Mouse (Mus musculus) kidney, postnatal 0 days (tissue): ENCODE measurements around the gene Cdhr4. TPM values are rescaled to one million over a fixed set of nuclear protein-coding genes. Genes with fewer than 3 reads are reported as not detected.

Experiments
- ATAC-seq: fragments of 200-750 bp; cut with Nextera tagmentation; replicated peaks from 2 replicates; pipeline ENCODE4 v1.8.0; 2017; ENCODE audit warnings: low read depth, moderate number of reproducible peaks, moderate TSS enrichment, moderate library complexity; ENCODE audit not compliant: low FRiP score
- DNase-seq: peaks from one replicate; pipeline ENCODE4 v3.0.0-alpha.2; 2016; ENCODE audit warnings: low spot score
- H3K27ac ChIP-seq: fragments of 300-500 bp; sonication (generic); 2 replicates; pipeline ENCODE4 v1.5.1; 2014; ENCODE audit warnings: mild to moderate bottlenecking
- H3K27me3 ChIP-seq: fragments of 300-500 bp; sonication (generic); 2 replicates; pipeline ENCODE4 v1.6.1; 2014; ENCODE audit warnings: low read length, mixed read lengths; ENCODE audit not compliant: insufficient read depth
- H3K36me3 ChIP-seq: fragments of 300-500 bp; sonication (generic); 2 replicates; pipeline ENCODE4 v1.6.1; 2014; ENCODE audit warnings: low read length, mixed read lengths; ENCODE audit not compliant: insufficient read depth
- H3K4me1 ChIP-seq: fragments of 300-500 bp; sonication (generic); replicated peaks from 2 replicates; pipeline ENCODE4 v1.6.1; 2014; ENCODE audit warnings: antibody characterized with exemption, low read length, mixed read lengths; ENCODE audit not compliant: insufficient read depth
- H3K4me2 ChIP-seq: fragments of 300-500 bp; sonication (generic); 2 replicates; pipeline ENCODE4 v1.6.1; 2014; ENCODE audit warnings: mild to moderate bottlenecking, low read length, moderate library complexity, mixed read lengths
- H3K4me3 ChIP-seq: fragments of 300-500 bp; sonication (generic); replicated peaks from 2 replicates; pipeline ENCODE4 v1.5.1; 2014; ENCODE audit warnings: low read depth, low read length
- H3K9ac ChIP-seq: fragments of 300-500 bp; sonication (generic); 2 replicates; pipeline ENCODE4 v1.6.1; 2014; ENCODE audit warnings: low read depth, low read length
- H3K9me3 ChIP-seq: fragments of 300-500 bp; sonication (generic); replicated peaks from 2 replicates; pipeline ENCODE4 v1.6.1; 2016; ENCODE audit warnings: low read length, inconsistent platforms, mixed read lengths
- CTCF ChIP-seq: IDR thresholded peaks from 2 replicates; pipeline ENCODE4 v1.5.1; 2016; ENCODE audit warnings: antibody characterized with exemption, low read depth, mild to moderate bottlenecking, moderate library complexity
- WGBS: fragments of 180-500 bp; shearing (Covaris S2); extraction: QIAGEN DNeasy Blood & Tissue Kit; methylation state at CpG from one replicate; pipeline ENCODE4 v1.1.7; 2014; 5-methylcytosine and 5-hydroxymethylcytosine counted together
- polyA plus RNA-seq: library from polyadenylated mRNA; unstranded; fragments of >200 nt; fragmentation: Nextera tagmentation; extraction: Ambion mirVana; gene quantifications from 2 replicates; pipeline ENCODE4 v1.2.1, GENCODE M21; 2015

The Cdhr4 gene
- polyA plus RNA-seq, 1 experiment from 2014 or later: 2.9 TPM

DNA sequence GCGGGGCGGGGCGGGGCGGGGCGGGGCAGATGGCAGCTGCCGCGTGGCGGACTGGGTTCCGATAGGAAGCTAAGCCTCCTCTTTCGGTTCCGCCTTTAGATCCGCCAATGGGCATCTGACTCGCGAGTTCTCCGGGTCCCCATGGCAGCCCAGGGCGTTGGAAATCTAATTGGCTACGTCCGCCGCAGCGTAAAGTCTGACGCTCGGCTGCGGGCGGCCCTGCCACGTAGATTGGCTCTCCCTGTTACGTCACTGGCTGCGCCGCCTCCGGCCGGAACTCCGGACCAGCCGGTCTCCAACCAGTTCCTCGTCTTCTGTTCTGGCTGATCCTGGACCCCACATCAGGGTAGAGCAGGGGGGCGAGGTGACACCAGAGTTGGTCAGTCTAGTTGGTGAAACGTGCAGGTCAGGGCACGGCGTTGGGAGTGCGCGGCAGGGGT is 56.7 kb downstream of the Cdhr4 start, which contains the start of gene Gmppb:
TSS of gene Gmppb (plus strand) at position 227 of the 440 bp plus-strand sequence.
- TF ChIP-seq CTCF: no peak
- H3K9ac ChIP-seq: peak within 1 kb of the TSS; percentile 65
- peak within 1 kb of the TSS; percentile 55 for H3K4me3 ChIP-seq
- H3K36me3 ChIP-seq: peaks cover 32% of the 10 kb centered on the region; the same call in 1 of the 2 replicates
- peaks cover 14% of the 10 kb centered on the region; the same call in 1 of the 2 replicates for H3K4me1 ChIP-seq
- H3K9me3 ChIP-seq: no peaks in the 10 kb centered on the region
- H3K4me2 ChIP-seq: peak within 1 kb of the TSS; percentile 81
- under 1% methylated on average over 39 of the region's 39 CpGs for WGBS
- ATAC-seq (peak; percentile 92), DNase-seq (peak; percentile 99)
- H3K27ac ChIP-seq: peak within 1 kb of the TSS; percentile 67
- H3K27me3 ChIP-seq: no peaks in the 10 kb centered on the region

Other genes with a start within 250 kb of the Cdhr4 start
- gene Rbm5, start 221.5 kb upstream of the Cdhr4 start, polyA plus RNA-seq: 108 and 113 TPM in 2 replicates
- gene Rbm6, start 119.3 kb upstream of the Cdhr4 start, polyA plus RNA-seq: 40.2 and 46.8 TPM in 2 replicates
- 11.1 and 12.7 TPM in 2 replicates for gene Mon1a, start 104.3 kb upstream of the Cdhr4 start, polyA plus RNA-seq
- gene Mst1r, start 85.6 kb upstream of the Cdhr4 start, polyA plus RNA-seq: 1.1 and 1.4 TPM in 2 replicates
- gene Actl11, start 64.0 kb upstream of the Cdhr4 start, polyA plus RNA-seq: not detected in 2 replicates
- 0.95 and 1.3 TPM in 2 replicates for gene Camkv, start 56.8 kb upstream of the Cdhr4 start, polyA plus RNA-seq
- 10.0 and 10.2 TPM in 2 replicates for gene Traip, start 42.4 kb upstream of the Cdhr4 start, polyA plus RNA-seq
- gene Uba7, start 17.0 kb upstream of the Cdhr4 start, polyA plus RNA-seq: 33.2 and 41.6 TPM in 2 replicates
- gene Gm20661, start 9.4 kb upstream of the Cdhr4 start, polyA plus RNA-seq: 1.3 and 2.0 TPM in 2 replicates
- 63.8 and 66.8 TPM in 2 replicates for gene Inka1, start 6.6 kb upstream of the Cdhr4 start, polyA plus RNA-seq
- 0.25 and 0.27 TPM in 2 replicates for gene Gm20662, start 3.9 kb downstream of the Cdhr4 start, polyA plus RNA-seq
- gene Ip6k1, start 10.0 kb downstream of the Cdhr4 start, polyA plus RNA-seq: 45.7 and 46.9 TPM in 2 replicates
- gene Gmppb, start 56.7 kb downstream of the Cdhr4 start, polyA plus RNA-seq: 23.2 and 27.2 TPM in 2 replicates
- 1.4 and 1.6 TPM in 2 replicates for gene Amigo3, start 60.7 kb downstream of the Cdhr4 start, polyA plus RNA-seq
- gene Mst1, start 87.9 kb downstream of the Cdhr4 start, polyA plus RNA-seq: 0.09 and 0.39 TPM in 2 replicates
- 23.7 and 24.6 TPM in 2 replicates for gene Rnf123, start 90.8 kb downstream of the Cdhr4 start, polyA plus RNA-seq
- gene Apeh, start 102.1 kb downstream of the Cdhr4 start, polyA plus RNA-seq: 62.6 and 69.3 TPM in 2 replicates
- gene Bsn, start 197.9 kb downstream of the Cdhr4 start, polyA plus RNA-seq: 0.25 and 0.31 TPM in 2 replicates